Mouse (Mus musculus): Measurements from ENCODE around the gene Vmn2r78.
"Not testable (repeated sequence)": the region's sequence is repeated elsewhere in the genome, so short reads cannot be mapped to it uniquely, and the experiment has no call there.

Gene Vmn2r78

GRCm38 (mm10) chr7:86914794-86915193 lies at the start of gene Vmn2r78:
Vmn2r78 (plus strand) TSS chr7:86915094.
- DNase-seq, result not testable (repeated sequence)

- no peak for DNase-seq
Observed at GRCm38 (mm10) chr7:86889470-86890469, 25.1 kb upstream of the Vmn2r78 start.

- no peak for DNase-seq
Observed at GRCm38 (mm10) chr7:86937288-86937687, 22.4 kb downstream of the Vmn2r78 start.

GRCm38 (mm10) chr7:86994700-86995099 lies 79.8 kb downstream of the Vmn2r78 start:
- no peak for DNase-seq

- not testable (repeated sequence) for DNase-seq
Observed at GRCm38 (mm10) chr7:86995815-86996214, 80.9 kb downstream of the Vmn2r78 start, which contains the start of gene Vmn2r79. Vmn2r79 (plus strand) TSS chr7:86996115.

All from B cell, adult 2 months (primary cell).